Comparison of ENCODE assay signal across 8 mouse cellular contexts in genomic region chr11:117872861-117873608, GRCm38 (mm10). TPM values are rescaled to one million over a fixed set of nuclear protein-coding genes. Genes with fewer than 3 reads are reported as not detected.
DNase-seq lines count a peak whose midpoint lies in the region; ATAC-seq and TF ChIP-seq lines count a peak whose summit lies in the region.

TSS of gene Tha1 (minus strand) at chr11:117873481.

- no peak for TF ChIP-seq CTCF in lung, embryonic 14.5 days (IDR thresholded peaks at IDR 0.05; ENCODE audit: low read depth)

- peak within 1 kb of the TSS; percentile 69 for H3K9ac ChIP-seq in hindbrain, embryonic 11.5 days (ENCODE audit: low read depth, low read length)
- peak within 1 kb of the TSS; percentile 58 for H3K9ac ChIP-seq in lung, embryonic 14.5 days
- peak within 1 kb of the TSS; percentile 69 for H3K9ac ChIP-seq in neural tube, embryonic 15.5 days (replicated peaks)

- no peak within 1 kb of the TSS for H3K27ac ChIP-seq in hindbrain, embryonic 11.5 days (ENCODE audit: low read depth, low read length)
- H3K27ac ChIP-seq in lung, embryonic 14.5 days (ENCODE audit: low read depth): no peak within 1 kb of the TSS
- peak within 1 kb of the TSS; percentile 42 for H3K27ac ChIP-seq in neural tube, embryonic 15.5 days (replicated peaks)

- H3K27me3 ChIP-seq in hindbrain, embryonic 11.5 days (ENCODE audit: control insufficient read depth, insufficient read depth, low read length): no peaks in the 10 kb centered on the region
- H3K27me3 ChIP-seq in lung, embryonic 14.5 days (ENCODE audit: insufficient read depth, low read length): no peaks in the 10 kb centered on the region
- no peaks in the 10 kb centered on the region; the same call in 1 of the 2 replicates for H3K27me3 ChIP-seq in neural tube, embryonic 15.5 days (replicated peaks)

- H3K36me3 ChIP-seq in hindbrain, embryonic 11.5 days (ENCODE audit: control insufficient read depth, insufficient read depth, low read length): no peaks in the 10 kb centered on the region
- no peaks in the 10 kb centered on the region for H3K36me3 ChIP-seq in lung, embryonic 14.5 days (ENCODE audit: insufficient read depth)
- H3K36me3 ChIP-seq in neural tube, embryonic 15.5 days: no peaks in the 10 kb centered on the region

- WGBS in hindbrain, embryonic 11.5 days: under 1% methylated on average over 51 of the region's 51 CpGs
- 1% methylated on average over 51 of the region's 51 CpGs for WGBS in lung, embryonic 14.5 days
- WGBS in neural tube, embryonic 15.5 days: 2% methylated on average over 51 of the region's 51 CpGs

- H3K4me3 ChIP-seq in hindbrain, embryonic 11.5 days (ENCODE audit: low read depth, low read length): peak within 1 kb of the TSS; percentile 68
- H3K4me3 ChIP-seq in lung, embryonic 14.5 days (ENCODE audit: low read depth, low read length): peak within 1 kb of the TSS; percentile 59
- H3K4me3 ChIP-seq in neural tube, embryonic 15.5 days (replicated peaks): peak within 1 kb of the TSS; percentile 67

- peak; percentile 87 for DNase-seq in MN1 (ENCODE audit: low spot score)
- DNase-seq in cerebellum, adult 8-10 months: peak; percentile 84
- DNase-seq in frontal cortex, adult 2 months (ENCODE audit: extremely low spot score in 1 of 2, low spot score in 1 of 2): peak; percentile 72 to 90
- DNase-seq in hindbrain, embryonic 11.5 days (ENCODE audit: low spot score): peak; percentile 87
- peak; percentile 54 for DNase-seq in layer of hippocampus, adult 9-10 months (ENCODE audit: low spot score)
- peak; percentile 92 for DNase-seq in lung, embryonic 14.5 days
- DNase-seq in thymus, postnatal 4 days: peak; percentile 78

- ATAC-seq in hindbrain, embryonic 11.5 days (ENCODE audit: low FRiP score): peak; percentile 77
- peak; percentile 82 for ATAC-seq in lung, embryonic 14.5 days (ENCODE audit: insufficient read depth)
- peak; percentile 78 for ATAC-seq in neural tube, embryonic 15.5 days (ENCODE audit: low FRiP score)

- H3K9me3 ChIP-seq in hindbrain, embryonic 11.5 days (ENCODE audit: control insufficient read depth, low read length): no peaks in the 10 kb centered on the region
- H3K9me3 ChIP-seq in lung, embryonic 14.5 days (ENCODE audit: low read depth, low read length): no peaks in the 10 kb centered on the region
- H3K9me3 ChIP-seq in neural tube, embryonic 15.5 days (replicated peaks): no peaks in the 10 kb centered on the region

- H3K4me2 ChIP-seq in hindbrain, embryonic 11.5 days (replicated peaks; ENCODE audit: low read depth, low read length): peak within 1 kb of the TSS; percentile 98
- peak within 1 kb of the TSS; percentile 88 for H3K4me2 ChIP-seq in lung, embryonic 14.5 days
- peak within 1 kb of the TSS; percentile 98 for H3K4me2 ChIP-seq in neural tube, embryonic 15.5 days

- H3K4me1 ChIP-seq in hindbrain, embryonic 11.5 days (replicated peaks; ENCODE audit: control insufficient read depth, insufficient read depth, low read length): 0 out of 2 replicates have a peak, but pooled peaks cover 2% of the 10 kb centered on the region
- peaks cover under 1% of the 10 kb centered on the region; the same call in 1 of the 2 replicates for H3K4me1 ChIP-seq in lung, embryonic 14.5 days (ENCODE audit: insufficient read depth)
- peaks cover 31% of the 10 kb centered on the region for H3K4me1 ChIP-seq in neural tube, embryonic 15.5 days

RNA-seq across cellular contexts. Expression of gene Tha1, which starts in this region (rescaled TPM):
- 9.0 and 9.1 TPM in 2 replicates for polyA plus RNA-seq in frontal cortex, adult 2 months (2012; rRNA removed)
- polyA plus RNA-seq in hindbrain, embryonic 11.5 days (2014; fragmentation: Nextera tagmentation; extraction: Ambion mirVana): 1.4 and 1.7 TPM in 2 replicates
- 3.4 and 3.7 TPM in 2 replicates for polyA plus RNA-seq in lung, embryonic 14.5 days (2014; fragmentation: Nextera tagmentation; extraction: Ambion mirVana)
- polyA plus RNA-seq in neural tube, embryonic 15.5 days (2015; fragmentation: Nextera tagmentation; extraction: Ambion mirVana): 4.7 and 5.0 TPM in 2 replicates
